Mouse (Mus musculus): Measurements from ENCODE around the gene Eid3.

Gene Eid3

GRCm38 (mm10) chr10:82866356-82866755 lies at the start of gene Eid3:
TSS of gene Eid3 (plus strand) at chr10:82866626.
- DNase-seq (ENCODE audit: low read depth), result no peak

- DNase-seq (ENCODE audit: low read depth), result no peak
Measured at GRCm38 (mm10) chr10:82817514-82817913, 48.9 kb upstream of the Eid3 start.

GRCm38 (mm10) chr10:82817936-82818335 lies 48.5 kb upstream of the Eid3 start:
- no peak for DNase-seq (ENCODE audit: low read depth)

GRCm38 (mm10) chr10:82818661-82819060 lies 47.8 kb upstream of the Eid3 start:
- DNase-seq (ENCODE audit: low read depth), result no peak

GRCm38 (mm10) chr10:82823108-82823778 lies 43.2 kb upstream of the Eid3 start:
- DNase-seq (ENCODE audit: low read depth), result no peak

GRCm38 (mm10) chr10:82823779-82824177 lies 42.6 kb upstream of the Eid3 start:
- DNase-seq (ENCODE audit: low read depth), result no peak

GRCm38 (mm10) chr10:82824541-82824940 lies 41.9 kb upstream of the Eid3 start:
- no peak for DNase-seq (ENCODE audit: low read depth)

- no peak for DNase-seq (ENCODE audit: low read depth)
Measured at GRCm38 (mm10) chr10:82826516-82826915, 39.9 kb upstream of the Eid3 start.

GRCm38 (mm10) chr10:82833926-82834325 lies 32.5 kb upstream of the Eid3 start, which contains the start of gene Txnrd1:
TSS of gene Txnrd1 (plus strand) at chr10:82833951.
- no peak for DNase-seq (ENCODE audit: low read depth)

- DNase-seq (ENCODE audit: low read depth), result no peak
Measured at GRCm38 (mm10) chr10:82835898-82836297, 30.5 kb upstream of the Eid3 start.

- no peak for DNase-seq (ENCODE audit: low read depth)
Measured at GRCm38 (mm10) chr10:82838390-82838789, 28.0 kb upstream of the Eid3 start.

GRCm38 (mm10) chr10:82844090-82844489 lies 22.3 kb upstream of the Eid3 start:
- DNase-seq (ENCODE audit: low read depth), result no peak

- no peak for DNase-seq (ENCODE audit: low read depth)
Measured at GRCm38 (mm10) chr10:82844731-82845130, 21.7 kb upstream of the Eid3 start.

GRCm38 (mm10) chr10:82847821-82848459 lies 18.5 kb upstream of the Eid3 start:
- DNase-seq (ENCODE audit: low read depth), result no peak

- no peak for DNase-seq (ENCODE audit: low read depth)
Measured at GRCm38 (mm10) chr10:82849686-82850353, 16.6 kb upstream of the Eid3 start.

GRCm38 (mm10) chr10:82850354-82850752 lies 16.1 kb upstream of the Eid3 start:
- no peak for DNase-seq (ENCODE audit: low read depth)

GRCm38 (mm10) chr10:82851751-82852150 lies 14.7 kb upstream of the Eid3 start:
- DNase-seq (ENCODE audit: low read depth), result no peak

GRCm38 (mm10) chr10:82858032-82858680 lies 8.3 kb upstream of the Eid3 start:
- no peak for DNase-seq (ENCODE audit: low read depth)

GRCm38 (mm10) chr10:82858691-82859532 lies 7.5 kb upstream of the Eid3 start:
- DNase-seq (ENCODE audit: low read depth), result peak; percentile 83

- DNase-seq (ENCODE audit: low read depth), result peak; percentile 29
Measured at GRCm38 (mm10) chr10:82859533-82859915, 6.9 kb upstream of the Eid3 start.

GRCm38 (mm10) chr10:82860181-82860928 lies 6.1 kb upstream of the Eid3 start:
- peak; percentile 51 for DNase-seq (ENCODE audit: low read depth)

Data from c-Kit-positive CD71-negative TER-119-negative erythroid progenitor cells, embryonic 14.5 days (primary cell).